Mouse (Mus musculus) neural tube, embryonic 15.5 days (tissue): ENCODE measurements at regions not wholly inside any gene's neighbourhood (a gene's known extent, or its start where the extent isn't known, plus 50 kb on each side); places are given as distances from the start of the nearest gene placed in this dataset.

Source experiments
- ATAC-seq: fragments of 200-750 bp; cut with Nextera tagmentation; 2 replicates; pipeline ENCODE4 v1.8.0; 2017; ENCODE audit warnings: mild to moderate bottlenecking, moderate TSS enrichment, moderate library complexity; ENCODE audit not compliant: low FRiP score
- H3K27ac ChIP-seq: fragments of 300-500 bp; sonication (generic); replicated peaks from 2 replicates; pipeline ENCODE4 v1.5.1; 2015; ENCODE audit warnings: mild to moderate bottlenecking, inconsistent platforms
- H3K27me3 ChIP-seq: fragments of 300-500 bp; sonication (generic); replicated peaks from 2 replicates; pipeline ENCODE4 v1.6.1; 2015; ENCODE audit warnings: inconsistent platforms
- H3K36me3 ChIP-seq: fragments of 300-500 bp; sonication (generic); 2 replicates; pipeline ENCODE4 v1.6.1; 2015; ENCODE audit warnings: inconsistent platforms
- H3K4me1 ChIP-seq: fragments of 300-500 bp; sonication (generic); 2 replicates; pipeline ENCODE4 v1.6.1; 2015; ENCODE audit warnings: inconsistent platforms
- H3K4me2 ChIP-seq: fragments of 300-500 bp; sonication (generic); 2 replicates; pipeline ENCODE4 v1.6.1; 2015; ENCODE audit warnings: inconsistent platforms, mild to moderate bottlenecking, moderate library complexity
- H3K4me3 ChIP-seq: fragments of 300-500 bp; sonication (generic); replicated peaks from 2 replicates; pipeline ENCODE4 v1.5.1; 2015; ENCODE audit warnings: mild to moderate bottlenecking, inconsistent platforms
- H3K9ac ChIP-seq: fragments of 300-500 bp; sonication (generic); replicated peaks from 2 replicates; pipeline ENCODE4 v1.6.1; 2015; ENCODE audit warnings: mild to moderate bottlenecking, inconsistent platforms
- H3K9me3 ChIP-seq: fragments of 300-500 bp; sonication (generic); replicated peaks from 2 replicates; pipeline ENCODE4 v1.6.1; 2016; ENCODE audit warnings: inconsistent platforms
- WGBS: fragments of 180-500 bp; shearing (Covaris S2); methylation state at CpG from one replicate; pipeline ENCODE4 v1.1.7; 2015; ENCODE audit warnings: mixed read lengths; 5-methylcytosine and 5-hydroxymethylcytosine counted together

DNA sequence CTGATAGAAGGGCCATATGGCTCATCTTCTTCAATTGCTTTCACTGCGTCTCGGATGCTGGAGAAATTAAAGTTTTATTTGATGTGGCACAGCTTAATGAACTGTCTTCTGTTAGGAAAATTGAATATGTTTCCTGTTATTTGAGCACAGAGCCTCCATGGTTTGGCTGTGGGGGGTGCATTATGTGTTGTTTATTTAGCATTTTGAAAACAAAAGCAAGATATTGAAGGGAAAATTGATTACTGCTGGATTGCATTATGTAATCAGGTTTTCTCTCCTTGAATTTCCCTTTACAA lies 268.8 kb downstream of the Meis1 start:
- WGBS, result 16% methylated on average over 2 of the region's 2 CpGs
- peaks cover 76% of the 10 kb centered on the region for H3K4me1 ChIP-seq
- peak overlapping the region; percentile 54 for H3K4me2 ChIP-seq
- H3K4me3 ChIP-seq, result no peak overlapping the region
- no peaks in the 10 kb centered on the region for H3K9me3 ChIP-seq
- ATAC-seq, result no peak
- no peaks in the 10 kb centered on the region for H3K27me3 ChIP-seq
- no peak overlapping the region for H3K9ac ChIP-seq
- no peaks in the 10 kb centered on the region for H3K36me3 ChIP-seq
- peak overlapping the region; percentile 84 for H3K27ac ChIP-seq

DNA sequence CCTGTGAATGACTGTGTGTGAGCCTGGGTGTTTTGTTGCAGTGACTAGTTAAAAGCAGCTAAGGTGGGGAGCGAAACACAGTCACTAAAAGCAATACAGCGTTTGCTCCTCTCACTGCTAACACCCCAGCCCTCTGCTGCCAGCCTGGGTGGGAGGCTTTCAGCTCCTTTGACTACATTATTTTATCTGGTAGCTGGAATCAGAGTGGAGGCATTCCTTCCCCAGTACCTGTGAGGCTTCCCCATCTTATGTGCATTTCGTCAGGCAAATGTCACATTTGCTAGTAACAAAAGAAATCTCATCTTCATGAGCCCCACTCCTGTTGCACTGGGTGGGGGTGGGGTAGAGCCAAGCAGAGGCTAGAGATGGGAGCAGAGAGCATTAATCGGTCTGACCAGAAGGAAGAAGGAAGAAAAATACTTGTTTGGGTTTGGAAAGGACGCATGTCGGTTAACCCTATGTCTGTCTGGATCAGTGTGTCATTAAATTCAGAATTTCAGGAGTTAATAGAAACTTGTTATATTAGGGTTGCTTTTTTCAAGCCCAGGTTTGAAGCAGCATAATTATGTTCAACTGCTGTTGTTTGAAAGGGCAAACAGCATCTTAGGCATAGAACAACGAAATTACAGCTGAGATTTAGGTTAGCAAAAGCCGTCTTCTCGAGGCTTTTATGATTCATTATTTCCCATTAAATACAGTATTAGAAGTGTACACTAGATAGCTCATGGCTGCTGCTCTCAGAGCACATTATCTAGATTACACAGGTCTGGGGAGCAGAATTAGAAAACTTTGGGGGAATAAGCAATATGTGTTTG lies 269.3 kb downstream of the Meis1 start:
- ATAC-seq, result peak; percentile 65
- Histone ChIP-seq H3K4me1 (peaks cover 71% of the 10 kb centered on the region), H3K4me2 (peak overlapping the region; percentile 54), H3K27ac (peak overlapping the region; percentile 84), H3K27me3 (no peaks in the 10 kb centered on the region), H3K9ac (peak overlapping the region; percentile 32; the same call in 1 of the 2 replicates), H3K36me3 (no peaks in the 10 kb centered on the region), H3K4me3 (no peak overlapping the region), H3K9me3 (no peaks in the 10 kb centered on the region)
- WGBS, result 15% methylated on average over 9 of the region's 9 CpGs

DNA sequence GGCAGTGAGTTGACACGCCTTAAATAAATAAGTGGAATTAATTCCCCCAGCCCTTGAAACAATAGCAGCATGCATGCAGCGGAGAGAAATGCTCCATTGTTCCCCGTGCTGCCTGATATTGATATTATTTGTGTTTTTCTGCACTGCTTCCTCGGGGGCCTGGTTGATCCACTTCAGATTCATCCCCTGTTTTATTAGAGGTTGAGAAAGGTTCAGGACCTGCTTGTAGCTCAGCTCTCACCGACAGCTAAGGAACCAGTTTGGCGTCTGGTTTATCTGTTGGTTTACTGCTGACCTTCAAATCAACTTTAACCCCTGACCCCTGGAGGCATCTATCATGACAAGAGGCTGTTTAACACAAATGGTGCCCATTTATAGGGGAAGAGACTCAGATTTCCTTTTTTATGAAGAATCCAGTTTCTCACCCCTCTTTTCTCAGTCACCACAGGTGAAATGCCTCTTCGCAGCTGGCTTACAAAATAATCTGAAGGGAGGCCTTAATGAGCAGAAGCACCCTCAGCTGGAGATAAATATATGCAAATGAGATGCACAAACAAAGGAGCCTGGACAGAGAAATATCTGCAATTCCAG lies 270.8 kb downstream of the Meis1 start:
- no peak overlapping the region for H3K4me3 ChIP-seq
- H3K27ac ChIP-seq, result peak overlapping the region; percentile 84
- H3K27me3 ChIP-seq, result no peaks in the 10 kb centered on the region
- H3K4me1 ChIP-seq, result peaks cover 62% of the 10 kb centered on the region
- no peaks in the 10 kb centered on the region for H3K36me3 ChIP-seq
- no peak overlapping the region for H3K4me2 ChIP-seq
- H3K9me3 ChIP-seq, result no peaks in the 10 kb centered on the region
- peak overlapping the region; percentile 2 for H3K9ac ChIP-seq
- ATAC-seq, result no peak
- WGBS, result 15% methylated on average over 7 of the region's 7 CpGs

DNA sequence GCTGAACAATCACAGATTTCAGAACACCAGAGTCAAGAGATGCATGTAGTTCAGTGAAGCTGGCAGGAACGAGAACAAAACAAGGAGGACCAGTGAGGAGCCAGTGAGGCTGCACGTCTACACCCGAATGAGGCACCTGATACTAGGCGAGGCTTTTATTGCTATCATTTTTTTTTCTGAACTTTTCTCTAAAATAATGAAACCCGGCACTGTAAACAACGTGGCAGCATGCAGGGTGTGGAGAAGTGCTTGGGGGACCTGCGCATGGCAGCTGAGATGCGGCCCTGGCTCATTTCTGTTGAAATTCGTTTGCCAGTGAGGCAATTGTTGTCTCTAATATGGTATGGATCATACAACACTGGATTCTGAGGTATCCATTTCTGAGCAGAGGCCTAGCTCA lies 271.4 kb downstream of the Meis1 start:
- ATAC-seq, result no peak; the same call in 1 of the 2 replicates
- H3K4me2 ChIP-seq, result no peak overlapping the region
- no peaks in the 10 kb centered on the region for H3K27me3 ChIP-seq
- H3K4me3 ChIP-seq, result no peak overlapping the region
- peaks cover 59% of the 10 kb centered on the region for H3K4me1 ChIP-seq
- 16% methylated on average over 9 of the region's 9 CpGs for WGBS
- H3K27ac ChIP-seq, result peak overlapping the region; percentile 84
- no peaks in the 10 kb centered on the region for H3K36me3 ChIP-seq
- H3K9ac ChIP-seq, result 0 out of 2 replicates have a peak overlapping the region, but pooled peaks have one; percentile 2
- H3K9me3 ChIP-seq, result no peaks in the 10 kb centered on the region

DNA sequence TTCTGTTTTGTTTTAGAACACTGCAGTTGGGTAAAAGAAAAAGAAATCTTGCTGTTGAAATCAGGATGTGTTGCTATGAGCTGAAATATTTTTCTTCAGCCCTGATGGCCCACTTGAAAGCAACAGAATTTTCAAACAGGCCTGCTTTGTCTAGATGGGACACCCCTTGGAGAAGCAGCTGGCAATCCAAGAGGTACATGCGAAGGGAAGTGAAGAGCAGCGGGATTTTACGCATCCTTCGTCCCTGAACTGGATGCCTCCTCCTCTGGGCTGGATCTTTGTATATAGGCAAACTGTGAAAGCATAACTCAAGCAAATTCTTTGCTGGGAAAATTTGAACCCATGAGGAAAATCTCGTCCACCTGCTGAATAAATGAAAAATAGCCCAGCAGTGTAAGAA lies 272.3 kb downstream of the Meis1 start:
- no peak overlapping the region for H3K9ac ChIP-seq
- WGBS, result 33% methylated on average over 5 of the region's 5 CpGs
- H3K9me3 ChIP-seq, result no peaks in the 10 kb centered on the region
- no peaks in the 10 kb centered on the region for H3K36me3 ChIP-seq
- no peak overlapping the region for H3K4me3 ChIP-seq
- no peak overlapping the region for H3K4me2 ChIP-seq
- ATAC-seq, result no peak
- peak overlapping the region; percentile 84 for H3K27ac ChIP-seq
- peaks cover 56% of the 10 kb centered on the region for H3K4me1 ChIP-seq
- no peaks in the 10 kb centered on the region for H3K27me3 ChIP-seq

DNA sequence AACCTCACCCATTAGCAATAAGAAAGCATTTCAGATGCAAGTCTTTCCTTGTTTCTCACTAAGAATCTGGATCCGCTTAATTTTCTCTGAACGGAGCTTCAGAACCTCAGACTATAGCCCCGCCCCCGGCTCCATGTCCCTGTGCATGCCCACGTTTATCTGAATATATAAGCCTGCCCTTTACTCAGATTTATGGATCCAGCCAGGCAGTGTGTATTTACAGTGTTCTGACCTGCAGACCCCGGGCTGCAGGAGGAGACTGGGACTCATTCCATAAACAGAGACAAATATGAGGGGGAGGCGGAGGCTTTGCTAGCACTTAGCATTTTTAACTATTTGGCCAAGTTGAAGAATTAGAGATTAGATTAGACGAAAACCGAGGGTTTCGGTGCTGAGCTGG lies 272.9 kb downstream of the Meis1 start:
- Histone ChIP-seq H3K27me3 (no peaks in the 10 kb centered on the region), H3K27ac (peak overlapping the region; percentile 84), H3K4me2 (peak overlapping the region; percentile 26; the same call in 1 of the 2 replicates), H3K4me1 (peaks cover 49% of the 10 kb centered on the region), H3K36me3 (no peaks in the 10 kb centered on the region), H3K9me3 (no peaks in the 10 kb centered on the region), H3K9ac (no peak overlapping the region), H3K4me3 (no peak overlapping the region)
- 25% methylated on average over 10 of the region's 10 CpGs for WGBS
- ATAC-seq, result no peak

DNA sequence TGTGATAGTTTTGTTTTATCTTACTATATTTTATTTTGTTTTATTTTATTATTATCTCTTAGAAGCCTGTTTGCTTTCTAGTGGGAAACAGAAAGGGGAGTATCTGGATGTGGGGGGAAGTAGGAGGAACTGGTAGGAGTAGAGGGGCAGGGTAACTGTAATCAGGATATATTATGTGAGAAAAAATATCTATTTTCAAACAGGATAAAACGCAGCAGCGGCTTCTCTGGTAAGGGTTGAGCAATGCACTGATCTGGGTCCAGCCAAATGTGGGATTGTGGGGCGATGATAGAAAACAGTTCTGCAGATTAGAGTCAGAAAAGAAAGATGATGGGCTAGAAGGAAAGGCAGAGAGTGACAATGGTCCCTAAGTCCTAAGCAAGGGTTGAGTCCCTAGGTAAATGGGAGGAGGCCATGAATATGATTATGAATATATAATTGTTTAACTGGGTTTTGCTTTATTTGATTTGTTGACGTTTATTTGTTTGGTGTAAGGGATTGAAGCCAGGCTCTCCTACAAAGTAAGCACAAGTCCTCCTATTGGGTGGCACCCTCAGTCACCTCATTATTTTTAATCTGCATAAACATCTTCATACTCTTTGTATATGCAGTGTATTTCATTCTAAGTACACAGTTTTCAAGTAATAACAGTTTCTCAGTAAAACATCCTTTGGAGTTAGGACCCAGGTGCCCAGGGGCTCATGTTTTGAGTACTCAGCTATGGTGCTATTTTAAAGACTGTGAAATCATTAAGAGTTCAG lies 283.7 kb downstream of the Meis1 start:
- ATAC-seq, result no peak
- no peaks in the 10 kb centered on the region for H3K4me1 ChIP-seq
- H3K36me3 ChIP-seq, result no peaks in the 10 kb centered on the region
- H3K9ac ChIP-seq, result no peak overlapping the region
- no peak overlapping the region for H3K4me3 ChIP-seq
- H3K9me3 ChIP-seq, result no peaks in the 10 kb centered on the region
- no peak overlapping the region for H3K4me2 ChIP-seq
- H3K27me3 ChIP-seq, result no peaks in the 10 kb centered on the region
- 95% methylated on average over 4 of the region's 4 CpGs for WGBS
- H3K27ac ChIP-seq, result no peak overlapping the region

DNA sequence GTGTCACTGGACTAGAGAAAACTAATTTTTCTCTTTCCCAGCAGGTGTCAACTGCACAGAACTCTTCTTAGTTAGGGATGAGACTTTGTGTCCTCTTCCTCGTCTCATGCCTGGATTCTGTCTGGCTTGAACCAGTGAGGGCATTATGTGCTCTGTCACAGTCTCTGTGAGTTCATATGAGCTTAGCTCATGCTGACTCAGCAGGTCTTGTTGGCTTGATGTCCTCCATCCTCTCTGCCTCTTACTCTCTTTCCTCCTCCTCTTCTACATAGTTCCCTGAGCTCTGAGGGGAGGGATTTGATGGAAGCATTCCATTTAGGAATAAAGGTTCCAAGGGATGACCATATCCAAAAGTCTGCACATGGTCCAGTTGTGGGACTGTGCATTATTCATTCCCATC lies 284.7 kb downstream of the Meis1 start:
- H3K4me3 ChIP-seq, result no peak overlapping the region
- no peak for ATAC-seq
- WGBS, result 95% methylated on average over 1 of the region's 1 CpGs
- H3K4me2 ChIP-seq, result no peak overlapping the region
- no peaks in the 10 kb centered on the region for H3K27me3 ChIP-seq
- no peak overlapping the region for H3K9ac ChIP-seq
- no peak overlapping the region for H3K27ac ChIP-seq
- no peaks in the 10 kb centered on the region for H3K9me3 ChIP-seq
- no peaks in the 10 kb centered on the region for H3K4me1 ChIP-seq
- no peaks in the 10 kb centered on the region for H3K36me3 ChIP-seq

DNA sequence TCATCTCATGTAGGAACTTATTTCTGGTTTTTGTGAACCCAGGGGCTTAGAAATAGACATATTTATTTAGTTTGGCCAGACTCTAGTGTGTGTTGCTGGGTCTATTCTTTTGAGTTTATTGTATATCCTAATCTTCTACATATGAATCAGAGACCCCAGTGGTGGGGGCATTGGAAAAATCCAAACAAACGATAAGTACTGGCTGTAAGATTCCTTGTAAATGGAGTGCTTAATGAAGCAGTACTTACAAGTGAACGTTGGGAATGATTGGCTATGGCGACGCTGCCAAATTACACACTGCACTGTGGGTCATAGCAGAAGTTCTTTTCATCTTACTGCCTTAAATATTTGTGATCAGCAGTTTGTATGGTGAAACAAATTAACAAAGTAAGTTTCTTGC lies 289.0 kb downstream of the Meis1 start:
- H3K27me3 ChIP-seq, result no peaks in the 10 kb centered on the region
- no peaks in the 10 kb centered on the region for H3K4me1 ChIP-seq
- no peak for ATAC-seq
- H3K4me3 ChIP-seq, result no peak overlapping the region
- 65% methylated on average over 4 of the region's 4 CpGs for WGBS
- no peaks in the 10 kb centered on the region for H3K36me3 ChIP-seq
- no peaks in the 10 kb centered on the region for H3K9me3 ChIP-seq
- no peak overlapping the region for H3K4me2 ChIP-seq
- H3K27ac ChIP-seq, result no peak overlapping the region
- H3K9ac ChIP-seq, result no peak overlapping the region

DNA sequence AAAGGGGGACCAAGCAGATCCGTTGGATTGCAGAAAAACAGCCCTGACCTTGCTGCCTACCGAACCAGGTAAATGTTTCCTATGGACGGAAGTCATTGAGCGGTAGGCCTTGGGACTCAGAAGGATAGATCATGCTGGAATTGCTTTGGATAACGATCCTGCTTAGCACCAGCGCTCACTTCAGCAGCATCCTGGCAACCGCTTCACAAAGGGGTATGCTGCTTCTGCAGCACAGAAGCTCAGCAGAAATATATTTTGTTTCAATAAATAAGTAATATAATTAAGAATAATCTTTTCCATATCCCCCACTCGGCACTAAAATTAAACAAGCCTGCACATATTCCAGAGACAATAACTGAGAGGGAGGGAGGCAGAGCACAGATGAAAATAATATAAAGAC lies 296.0 kb downstream of the Meis1 start:
- Histone ChIP-seq H3K9ac (no peak overlapping the region), H3K9me3 (no peaks in the 10 kb centered on the region), H3K4me1 (peaks cover 10% of the 10 kb centered on the region), H3K36me3 (no peaks in the 10 kb centered on the region), H3K27ac (peak overlapping the region; percentile 60), H3K4me3 (no peak overlapping the region), H3K4me2 (no peak overlapping the region), H3K27me3 (no peaks in the 10 kb centered on the region)
- ATAC-seq, result peak; percentile 80
- 50% methylated on average over 8 of the region's 8 CpGs for WGBS

DNA sequence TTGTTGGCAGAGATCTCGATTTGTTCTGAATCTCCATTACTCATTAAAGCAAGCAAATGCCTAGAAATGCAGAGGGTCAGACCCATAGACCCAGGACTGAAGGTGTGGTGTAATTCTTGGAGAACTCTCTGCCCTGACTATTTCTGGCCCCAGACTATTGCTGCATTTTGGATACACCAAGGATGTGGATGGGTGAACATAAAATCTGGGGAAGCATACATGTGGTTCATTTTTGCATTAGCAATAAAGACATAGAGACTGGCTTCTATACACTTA lies 303.0 kb downstream of the Meis1 start:
- 32% methylated on average over 1 of the region's 1 CpGs for WGBS
- no peaks in the 10 kb centered on the region for H3K36me3 ChIP-seq
- ATAC-seq, result no peak

More for the DNA sequence above, 303.0 kb downstream of the Meis1 start:
- no peak overlapping the region for H3K4me2 ChIP-seq
- no peak overlapping the region for H3K27ac ChIP-seq
- no peak overlapping the region for H3K9ac ChIP-seq
- no peaks in the 10 kb centered on the region for H3K9me3 ChIP-seq
- H3K4me1 ChIP-seq, result peaks cover 12% of the 10 kb centered on the region
- H3K27me3 ChIP-seq, result no peaks in the 10 kb centered on the region
- H3K4me3 ChIP-seq, result no peak overlapping the region
